Mouse (Mus musculus) left cerebral cortex, postnatal 25 days (tissue): ENCODE results near the gene Tmod3. TPM values are rescaled to one million over a fixed set of nuclear protein-coding genes. Genes with fewer than 3 reads are reported as not detected.
A peak's percentile ranks its signal among the peaks of the same experiment; 100 is the strongest.
"Not testable (repeated sequence)": the region's sequence is repeated elsewhere in the genome, so short reads cannot be mapped to it uniquely, and the experiment has no call there.

Experiments used
- DNase-seq, 2 experiments: peaks; one replicate each; pipeline ENCODE4 v3.0.0; 2022; ENCODE audit warnings: low spot score in 2 of 2, mixed read lengths in 1 of 2
- intact Hi-C: fragments of 180-260 bp; cut with DNase I; formaldehyde crosslinking; loops from one replicate; pipeline ENCODE4 v1.15.1; 2025
- total RNA-seq, 2 experiments: library from RNA; stranded (reverse); gene quantifications; 2 replicates each; pipeline ENCODE4 v1.2.3; 2021

The Tmod3 gene
- total RNA-seq, 2 experiments from 2014 or later = 47.2 to 53.0 TPM

DNA sequence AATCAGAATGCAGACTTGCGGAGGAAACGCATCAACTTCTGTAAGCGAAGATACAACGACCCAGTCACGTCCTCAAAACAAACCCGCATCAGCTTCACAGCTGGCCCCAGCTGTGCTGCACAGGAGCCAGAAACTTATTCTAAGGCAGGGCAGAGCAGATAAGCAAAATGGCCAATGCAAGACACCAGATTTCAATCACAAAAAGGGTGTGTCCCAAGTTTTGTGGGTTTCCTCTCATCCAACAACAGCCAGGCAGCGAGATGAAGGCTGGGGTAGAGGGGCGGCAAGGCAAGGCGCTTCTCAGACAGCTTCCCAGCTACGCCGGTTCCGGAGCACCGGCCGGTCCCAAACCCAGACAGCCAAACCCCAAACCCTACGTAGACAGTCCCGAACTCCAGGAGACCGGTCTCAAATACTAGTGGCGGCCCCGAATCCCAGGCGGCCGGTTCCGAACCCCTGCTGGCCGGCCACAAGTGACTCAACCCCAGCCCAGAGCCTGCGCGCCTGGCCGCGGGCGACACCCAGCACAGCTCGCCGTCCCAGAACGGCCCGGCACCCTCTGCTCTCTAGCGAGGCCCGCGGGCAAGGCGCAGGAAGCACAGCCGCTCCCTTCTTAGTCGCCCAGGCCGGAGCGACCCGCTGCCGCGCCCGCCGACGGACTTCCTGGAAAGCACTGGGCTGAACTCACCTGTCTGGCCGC lies 495 bp downstream of the Tmod3 start:
- DNase-seq = peak; percentile 11 to 24
- intact Hi-C loops = no loop called here

DNA sequence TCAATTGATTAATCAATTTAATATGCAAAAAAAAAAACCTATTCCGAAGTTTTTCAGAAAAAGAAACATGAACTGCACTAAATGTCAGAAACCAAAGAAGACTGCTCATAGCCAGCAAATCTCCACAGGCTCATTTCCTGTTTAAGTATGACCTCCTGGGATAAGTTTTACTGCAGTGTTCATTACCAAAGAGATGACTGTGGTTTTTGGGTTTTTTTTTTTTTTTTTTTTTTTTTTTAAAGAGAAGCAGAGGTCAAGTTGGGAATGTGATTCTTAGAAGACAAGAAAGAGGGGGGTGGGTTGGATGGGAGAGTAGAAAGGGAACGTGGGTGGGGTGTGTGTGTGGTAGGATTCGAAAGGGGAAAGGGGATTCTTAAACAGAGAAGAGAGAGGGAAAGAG lies 1.1 kb downstream of the Tmod3 start:
- intact Hi-C loops = no loop called here

DNA sequence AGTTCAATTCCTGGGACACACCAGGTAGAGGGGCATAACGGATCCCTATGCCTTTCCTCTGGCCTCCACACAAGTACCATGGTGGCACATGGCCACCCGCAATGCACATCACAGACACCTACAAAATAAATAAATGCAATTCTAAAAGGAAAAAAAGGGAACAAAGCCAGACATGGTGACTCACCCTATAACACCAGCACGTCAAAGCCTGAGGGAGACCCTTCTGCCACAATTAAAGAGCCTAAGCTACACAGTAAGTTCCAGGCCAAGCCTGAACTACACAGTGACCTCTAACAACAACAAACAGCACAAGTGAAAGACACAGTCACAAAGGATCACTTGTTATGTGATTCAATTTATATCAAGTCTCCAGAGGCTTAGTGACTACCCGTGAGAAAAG lies 5.7 kb downstream of the Tmod3 start:
- intact Hi-C loops = no loop called here
- no peak for DNase-seq

More for the DNA sequence above, 1.1 kb downstream of the Tmod3 start:
- DNase-seq = no peak

DNA sequence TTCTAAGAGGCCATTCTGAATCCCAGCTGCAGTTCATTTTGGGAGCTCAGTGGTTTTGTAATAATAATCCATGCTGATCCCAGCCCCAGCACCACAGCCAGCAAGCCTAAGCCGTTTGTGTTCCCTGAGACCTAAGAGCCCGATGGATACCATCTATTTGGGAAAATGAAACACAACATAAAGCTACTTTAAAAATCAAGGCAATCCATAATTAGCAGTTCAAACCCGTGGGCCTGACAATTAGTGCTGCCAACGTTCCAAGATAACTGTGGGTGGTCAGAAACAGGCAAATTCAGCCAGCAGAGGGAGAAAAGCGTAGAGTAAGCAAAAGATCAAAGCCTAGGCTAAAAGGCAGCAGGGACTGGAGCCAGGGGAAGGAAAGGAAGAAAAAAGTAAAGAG lies 8.1 kb downstream of the Tmod3 start:
- intact Hi-C loops = no loop called here
- DNase-seq = peak in 1 of 2 experiments; percentile 37

DNA sequence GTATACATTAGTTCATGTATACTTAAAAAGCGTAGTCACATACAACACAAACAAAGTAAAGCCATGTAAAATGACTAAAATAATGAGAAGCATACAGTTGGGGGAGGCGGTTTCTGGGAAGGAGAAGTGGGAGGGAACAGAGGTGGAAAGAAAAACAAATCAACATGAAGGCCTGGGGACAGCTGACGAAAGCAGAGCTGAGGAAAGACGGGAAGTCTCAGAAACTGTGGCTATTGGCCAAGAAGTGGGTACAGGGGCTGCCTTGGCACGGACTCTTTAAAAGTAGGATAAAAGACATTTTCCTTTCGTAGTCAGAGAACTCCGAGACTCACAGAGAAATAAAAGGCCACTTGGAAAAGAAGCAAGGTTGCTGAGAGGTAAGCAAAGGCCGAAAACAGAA lies 10.4 kb downstream of the Tmod3 start:
- DNase-seq = no peak

DNA sequence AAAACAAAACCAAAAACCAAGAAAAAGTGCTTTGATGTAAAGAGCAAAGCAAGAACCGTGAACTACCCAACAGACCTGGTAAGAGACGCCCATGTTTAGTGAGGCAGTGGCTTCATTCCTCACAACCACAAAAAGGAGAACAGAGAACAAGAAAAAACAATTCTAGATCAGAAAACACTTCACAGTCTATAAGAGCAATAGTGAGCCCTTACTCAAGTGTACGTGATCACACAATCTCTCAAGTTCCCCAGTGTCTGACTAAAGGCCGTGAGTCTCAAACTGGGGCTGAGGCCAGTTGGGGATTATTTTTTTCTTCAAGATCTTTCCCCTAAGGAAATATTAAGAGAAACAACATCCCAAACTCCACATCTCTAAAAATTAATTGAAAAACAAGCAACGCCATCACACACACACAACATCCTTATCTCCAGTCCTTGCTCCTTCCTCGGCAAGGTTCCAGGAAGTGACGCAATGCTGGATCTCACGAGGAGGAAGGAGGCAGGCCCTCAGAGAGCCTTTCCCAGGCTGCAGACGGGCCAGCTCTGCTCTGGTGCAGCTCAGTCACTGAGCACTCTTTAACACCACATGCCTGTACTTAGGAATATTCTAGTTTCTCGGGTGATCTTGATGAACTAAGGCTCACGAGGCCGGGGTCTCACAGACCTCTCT lies 12.4 kb downstream of the Tmod3 start:
- no peak for DNase-seq
- intact Hi-C loops = no loop called here

More for the DNA sequence above, 10.4 kb downstream of the Tmod3 start:
- intact Hi-C loops = no loop called here

DNA sequence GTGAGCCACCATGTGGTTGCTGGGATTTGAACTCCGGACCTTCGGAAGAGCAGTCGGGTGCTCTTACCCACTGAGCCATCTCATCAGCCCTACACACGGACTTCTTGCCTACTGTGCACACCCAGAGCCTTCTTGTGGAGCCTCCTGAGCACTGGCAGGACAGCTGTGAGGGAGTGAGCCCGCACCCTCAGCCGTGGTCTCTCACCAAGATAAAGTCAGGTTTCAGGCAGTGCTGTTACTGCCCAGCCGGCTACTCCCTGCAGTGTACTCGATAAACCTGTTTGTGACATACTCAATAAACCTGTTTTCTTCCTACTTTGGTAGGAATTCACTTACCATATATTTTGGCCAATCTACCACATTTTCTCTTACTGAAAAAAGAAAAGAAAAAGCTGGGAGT lies 13.9 kb downstream of the Tmod3 start:
- DNase-seq = no peak

DNA sequence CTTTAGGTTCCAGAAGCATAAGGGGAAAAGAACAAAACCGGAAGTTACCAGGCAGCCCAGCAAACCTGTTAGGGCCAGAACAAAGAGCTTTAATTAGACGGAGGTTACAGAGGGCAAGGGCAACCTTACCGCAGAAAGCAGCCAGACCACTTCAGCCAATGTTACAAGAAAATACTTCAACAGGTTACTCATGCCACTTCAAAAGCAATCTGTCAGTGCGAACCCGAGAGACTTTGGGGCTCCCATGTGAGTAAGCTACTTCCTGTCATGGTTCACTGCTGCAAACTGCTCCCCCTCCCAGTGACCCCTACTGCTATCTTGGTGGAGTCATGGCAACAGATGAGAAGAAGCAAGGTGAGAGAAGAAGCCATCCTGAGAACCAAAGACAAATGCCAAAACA lies 18.0 kb downstream of the Tmod3 start:
- intact Hi-C loops = no loop called here
- no peak for DNase-seq

More for the DNA sequence above, 13.9 kb downstream of the Tmod3 start:
- intact Hi-C loops = no loop called here

DNA sequence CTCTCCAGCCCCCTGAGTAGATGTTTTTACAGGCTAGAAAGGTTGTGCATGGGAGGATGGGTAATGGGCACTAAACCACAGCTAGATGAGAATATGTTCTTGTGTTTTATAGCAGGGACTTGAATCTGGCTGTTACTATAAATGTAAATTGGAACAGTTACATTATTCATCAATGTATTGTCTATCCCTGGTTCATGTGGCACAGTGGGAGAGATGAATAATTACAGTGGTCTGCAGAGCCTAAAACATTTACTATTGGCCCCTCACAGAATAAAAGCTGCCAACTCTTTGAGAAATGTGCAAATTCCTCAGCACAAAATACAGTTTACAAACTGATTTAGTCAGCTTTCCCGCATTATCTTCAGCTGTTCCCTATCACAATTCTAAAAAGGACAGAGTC lies 23.0 kb downstream of the Tmod3 start:
- no peak for DNase-seq
- intact Hi-C loops = no loop called here

DNA sequence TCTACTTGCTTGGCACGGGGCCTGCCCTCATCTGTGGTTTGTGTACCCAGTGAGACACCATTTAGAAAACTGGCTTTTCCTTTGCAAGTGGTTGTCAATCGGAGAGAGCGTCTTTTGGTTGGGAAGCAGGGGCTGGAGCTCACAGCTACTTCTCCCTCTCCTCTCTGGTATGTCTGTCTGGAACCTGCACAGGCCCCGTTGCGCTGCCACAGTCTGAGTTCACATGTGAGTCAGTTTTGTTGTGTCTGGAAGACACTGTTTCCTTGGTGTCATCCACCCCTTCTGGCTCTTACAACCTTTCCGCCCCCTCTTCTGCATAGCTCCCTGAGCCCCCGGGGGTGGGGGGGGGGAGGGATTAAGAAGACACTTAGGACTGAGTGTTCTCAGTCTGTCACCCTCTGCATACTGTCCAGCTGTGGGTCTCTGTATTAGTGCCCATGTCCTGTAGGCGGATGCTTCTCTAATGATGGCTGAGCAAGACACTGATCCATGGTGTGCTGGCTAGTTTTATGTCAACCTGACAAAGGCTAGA lies 25.0 kb downstream of the Tmod3 start:
- intact Hi-C loops = no loop called here
- DNase-seq = no peak

DNA sequence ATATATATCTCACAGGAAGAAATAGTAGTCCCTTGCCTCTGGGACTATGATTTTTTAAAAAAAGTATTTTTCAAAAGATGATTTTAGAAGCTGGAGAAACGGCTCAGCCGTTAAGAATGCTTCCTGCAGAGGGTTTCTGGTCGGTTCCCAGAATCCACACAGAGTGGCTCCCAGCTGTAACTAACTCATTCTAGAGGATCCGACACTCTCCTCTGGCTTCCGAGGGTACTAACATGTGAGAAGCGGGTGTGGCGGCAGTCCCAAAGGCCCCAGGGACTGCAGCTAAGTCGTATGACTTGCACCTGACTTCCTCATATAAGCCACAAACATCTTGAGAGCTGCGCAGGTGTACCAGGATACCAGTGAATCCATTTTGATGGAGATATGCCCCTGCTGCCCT lies 26.5 kb downstream of the Tmod3 start:
- intact Hi-C loops, DNase-seq: not testable (repeated sequence)

DNA sequence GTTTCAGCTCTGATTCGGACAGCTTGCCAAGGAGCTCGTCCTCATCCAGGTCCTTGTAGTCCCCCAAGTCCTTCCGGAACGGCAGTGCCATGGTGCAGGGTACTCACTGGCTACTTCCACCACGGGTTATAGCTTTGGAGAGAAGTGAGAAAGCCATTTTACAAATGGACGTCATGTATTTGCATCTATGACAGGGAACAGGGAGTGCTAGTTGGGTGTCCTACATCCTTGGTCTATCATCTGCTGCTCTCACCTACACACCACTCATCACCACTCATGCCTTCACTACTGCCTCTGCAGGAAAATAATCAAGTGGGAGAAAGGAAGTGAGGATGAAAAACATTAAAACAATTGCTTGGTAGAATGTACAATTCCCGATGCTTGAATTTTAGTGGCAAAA lies 27.0 kb downstream of the Tmod3 start:
- intact Hi-C loops = no loop called here
- DNase-seq = peak in 1 of 2 experiments; percentile 53

DNA sequence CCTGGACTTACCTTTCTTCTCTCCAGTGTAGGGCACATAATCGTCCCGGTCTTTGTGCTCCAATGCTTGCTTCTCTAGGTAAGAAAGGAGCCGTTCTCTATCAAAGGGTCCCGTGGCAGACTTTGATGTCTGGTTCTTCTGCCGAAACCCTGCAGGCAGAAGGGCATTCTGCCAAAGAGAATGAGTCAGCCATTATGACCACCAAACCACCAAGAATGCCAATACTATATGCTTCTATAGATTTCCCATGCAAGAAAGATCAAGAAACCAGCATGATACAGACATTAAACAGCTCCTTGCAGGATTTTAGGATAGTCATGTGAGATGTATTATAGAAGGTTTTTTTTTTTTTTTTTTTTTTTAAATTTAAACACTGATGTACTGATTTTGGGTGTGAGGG lies 30.1 kb downstream of the Tmod3 start:
- intact Hi-C loops = no loop called here
- DNase-seq = no peak

DNA sequence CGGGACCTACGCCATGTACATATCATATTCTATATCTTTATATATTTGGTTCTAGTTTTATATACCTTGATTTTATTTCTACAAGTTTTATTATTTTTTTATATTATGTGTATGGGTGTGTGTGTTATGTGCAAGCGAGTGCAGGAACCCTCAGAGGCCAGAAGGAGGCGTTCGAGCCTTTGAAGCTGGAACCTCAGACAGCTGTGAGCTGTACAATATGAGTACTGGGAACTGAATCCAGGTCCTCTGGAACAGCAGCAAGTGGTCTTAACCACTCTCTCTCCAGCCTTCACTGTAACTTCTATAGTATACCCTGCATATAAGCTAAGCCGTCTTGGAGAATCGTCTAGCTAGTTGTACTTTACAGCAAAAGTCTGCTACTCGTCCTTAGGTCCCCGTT lies 31.4 kb downstream of the Tmod3 start:
- intact Hi-C loops = no loop called here
- DNase-seq = no peak

DNA sequence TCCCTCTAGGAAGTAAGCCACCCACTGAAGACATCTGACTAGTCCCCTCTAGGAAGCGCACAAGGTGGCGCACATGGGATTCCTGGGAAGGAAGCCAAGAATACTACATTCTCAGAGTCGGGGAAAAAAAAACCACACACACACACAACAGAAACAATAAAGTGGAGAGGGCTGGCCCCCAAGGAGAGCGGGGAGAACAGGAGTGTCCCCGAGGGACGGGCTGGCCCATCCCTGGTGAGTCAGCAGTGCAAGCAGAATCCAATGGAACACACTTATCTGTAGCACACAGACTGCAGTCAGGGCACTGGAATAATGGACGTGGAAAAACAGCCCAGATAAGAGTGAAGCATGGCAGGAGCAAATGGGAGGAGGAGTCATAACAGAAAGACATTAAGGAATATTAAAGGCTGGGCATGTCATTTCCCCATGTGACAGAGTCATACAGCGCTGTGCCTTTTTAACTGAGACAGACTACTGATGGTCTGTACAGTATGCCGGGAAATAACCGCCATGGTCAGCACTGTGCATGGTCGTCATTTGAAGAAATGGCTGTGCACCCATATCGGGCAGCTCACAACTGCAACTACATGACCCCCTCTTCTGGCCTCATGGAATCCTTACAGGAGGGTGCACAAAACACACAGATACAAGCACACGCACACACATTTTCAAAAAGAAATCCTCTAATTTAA lies 31.9 kb downstream of the Tmod3 start:
- intact Hi-C loops = no loop called here
- DNase-seq = no peak

DNA sequence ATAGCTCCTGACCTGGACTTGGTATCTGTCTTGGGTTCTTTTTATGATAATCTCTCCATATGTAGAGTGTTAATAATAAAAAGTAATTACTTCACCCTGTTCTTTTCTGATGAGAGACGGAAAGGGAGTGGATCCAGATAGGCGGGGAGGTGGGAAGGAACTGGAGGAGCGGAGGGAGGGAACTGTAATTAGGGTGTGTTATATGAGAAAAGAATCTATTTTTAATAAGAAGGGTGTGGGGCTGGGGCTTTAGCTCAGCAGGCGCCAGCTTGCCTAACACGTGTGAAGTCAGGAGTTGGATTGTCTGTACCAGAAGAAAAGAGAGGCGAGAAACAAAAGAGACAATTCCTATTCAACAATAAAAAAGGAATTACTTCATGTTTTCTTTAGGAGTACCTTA lies 35.8 kb downstream of the Tmod3 start:
- intact Hi-C loops = loop anchor here (5.0 kb wide), 1 partner anchor 59 kb away; no protein-coding TSS in a partner anchor
- DNase-seq = peak in 1 of 2 experiments; percentile 39

DNA sequence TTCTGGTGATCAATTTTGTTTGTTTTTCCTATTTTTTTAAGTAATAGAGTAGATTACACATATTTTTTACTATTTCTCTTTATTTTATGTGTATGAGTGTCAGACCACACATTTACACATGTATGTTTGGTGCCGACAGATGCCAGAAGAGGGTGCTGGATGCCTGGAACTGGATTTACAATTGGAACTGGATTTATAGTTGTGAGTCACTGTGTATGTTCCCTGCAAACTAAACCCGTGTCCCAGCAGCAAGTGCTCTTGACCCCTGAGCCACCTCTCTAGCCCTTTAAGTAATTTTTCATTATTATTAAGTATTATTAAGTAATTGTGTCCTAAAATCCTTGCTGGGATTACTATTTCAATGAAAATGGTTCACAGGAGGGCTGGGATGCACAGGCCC lies 37.2 kb downstream of the Tmod3 start:
- intact Hi-C loops = loop anchor here (5.0 kb wide), 1 partner anchor 60 kb away; no protein-coding TSS in a partner anchor
- no peak for DNase-seq

DNA sequence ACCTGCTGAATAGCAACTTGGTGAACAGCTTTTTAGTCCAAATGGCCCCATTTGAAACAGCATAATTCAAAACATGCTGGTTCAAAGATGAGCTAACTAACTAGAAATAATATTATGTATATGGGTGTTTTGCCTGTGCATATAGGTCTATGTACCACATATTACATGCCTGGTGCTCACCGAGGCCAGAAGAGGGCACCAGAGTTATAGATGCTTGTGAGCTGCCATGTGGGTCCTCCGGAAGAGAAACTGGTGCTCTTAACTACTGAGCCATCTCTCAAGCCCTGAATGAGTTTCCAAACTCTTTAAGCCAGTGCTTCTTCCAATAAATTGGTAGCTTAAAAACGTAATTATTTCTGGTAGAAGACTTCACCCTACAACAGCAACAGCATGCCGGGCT lies 37.7 kb downstream of the Tmod3 start:
- intact Hi-C loops = loop anchor here (5.0 kb wide), 1 partner anchor 61 kb away; no protein-coding TSS in a partner anchor
- DNase-seq = peak; percentile 11 to 37

DNA sequence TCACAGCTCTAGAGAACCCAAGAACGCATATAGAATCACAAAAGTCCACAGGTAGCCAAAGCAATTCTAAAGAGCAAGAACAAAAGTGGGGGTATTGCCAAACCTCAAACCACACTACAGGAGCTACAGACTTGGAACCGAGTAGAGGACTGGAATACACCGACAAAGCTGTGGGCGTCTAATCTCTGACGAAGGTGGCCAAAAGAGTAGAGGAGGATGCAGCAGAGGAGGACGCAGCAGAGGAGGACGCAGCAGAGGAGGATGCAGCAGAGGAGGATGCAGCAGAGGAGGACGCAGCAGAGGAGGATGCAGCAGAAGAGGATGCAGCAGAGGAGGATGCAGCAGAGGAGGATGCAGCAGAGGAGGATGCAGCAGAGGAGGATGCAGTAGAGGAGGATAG lies 38.5 kb downstream of the Tmod3 start:
- intact Hi-C loops = loop anchor here (5.0 kb wide), 1 partner anchor 61 kb away; no protein-coding TSS in a partner anchor
- no peak for DNase-seq

DNA sequence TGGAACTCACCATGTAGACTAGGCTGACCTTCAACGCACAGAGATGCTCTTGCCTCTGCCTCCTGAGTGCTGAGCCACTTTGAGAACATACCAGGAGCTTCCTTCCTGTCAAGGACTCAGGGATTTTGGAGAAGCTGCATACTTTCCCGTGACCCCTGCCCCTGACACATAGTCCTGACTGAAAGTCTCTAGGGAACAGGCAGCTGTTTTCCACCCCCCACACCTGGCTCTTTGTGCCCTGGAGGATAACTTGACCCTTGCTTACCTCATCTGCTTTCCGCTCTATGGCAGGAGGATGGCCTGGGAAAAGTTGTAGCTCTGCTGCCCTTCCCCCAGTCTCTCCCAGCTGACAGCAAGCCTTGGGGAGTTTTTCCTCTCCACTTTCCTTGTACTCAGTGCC lies 41.7 kb downstream of the Tmod3 start:
- intact Hi-C loops = loop anchor here (5.0 kb wide), 2 partner anchors 155 to 235 kb away; no protein-coding TSS in a partner anchor
- DNase-seq = no peak
